Mouse (Mus musculus) T-cell, adult 2 months (primary cell): ENCODE measurements around the gene Slc25a21.

Source experiments
- DNase-seq: peaks from one replicate; pipeline ENCODE4 v3.0.0; 2022; ENCODE audit warnings: low spot score

Gene Slc25a21

GRCm38 (mm10) chr12:57016845-57017244 lies 180.4 kb downstream of the Slc25a21 start:
- DNase-seq: no peak

- DNase-seq: no peak
Observed at GRCm38 (mm10) chr12:57016324-57016723, 180.9 kb downstream of the Slc25a21 start.

GRCm38 (mm10) chr12:57009010-57009409 lies 188.3 kb downstream of the Slc25a21 start:
- DNase-seq: no peak

- no peak for DNase-seq
Observed at GRCm38 (mm10) chr12:56986049-56986448, 211.2 kb downstream of the Slc25a21 start.

GRCm38 (mm10) chr12:56982066-56982626 lies 215.1 kb downstream of the Slc25a21 start:
- DNase-seq: no peak

- no peak for DNase-seq
Observed at GRCm38 (mm10) chr12:56975256-56975655, 222.0 kb downstream of the Slc25a21 start.

GRCm38 (mm10) chr12:56963236-56963635 lies 234.0 kb downstream of the Slc25a21 start:
- no peak for DNase-seq

GRCm38 (mm10) chr12:56959230-56960051 lies 237.8 kb downstream of the Slc25a21 start:
- no peak for DNase-seq

GRCm38 (mm10) chr12:56958244-56958643 lies 239.0 kb downstream of the Slc25a21 start:
- no peak for DNase-seq

- no peak for DNase-seq
Observed at GRCm38 (mm10) chr12:56951749-56952657, 245.3 kb downstream of the Slc25a21 start.

- no peak for DNase-seq
Observed at GRCm38 (mm10) chr12:56944265-56944664, 253.0 kb downstream of the Slc25a21 start.

- no peak for DNase-seq
Observed at GRCm38 (mm10) chr12:56940861-56941260, 256.4 kb downstream of the Slc25a21 start.

GRCm38 (mm10) chr12:56918145-56918544 lies 279.1 kb downstream of the Slc25a21 start:
- DNase-seq: no peak

GRCm38 (mm10) chr12:56906476-56906875 lies 290.8 kb downstream of the Slc25a21 start:
- no peak for DNase-seq

GRCm38 (mm10) chr12:56905652-56906305 lies 291.5 kb downstream of the Slc25a21 start:
- DNase-seq: no peak

- DNase-seq: no peak
Observed at GRCm38 (mm10) chr12:56905222-56905621, 292.1 kb downstream of the Slc25a21 start.

GRCm38 (mm10) chr12:56902774-56903456 lies 294.4 kb downstream of the Slc25a21 start:
- no peak for DNase-seq

GRCm38 (mm10) chr12:56897976-56898375 lies 299.3 kb downstream of the Slc25a21 start:
- no peak for DNase-seq

GRCm38 (mm10) chr12:56897221-56897937 lies 299.9 kb downstream of the Slc25a21 start:
- no peak for DNase-seq

GRCm38 (mm10) chr12:56894963-56895362 lies 302.3 kb downstream of the Slc25a21 start:
- DNase-seq: no peak
